Mouse (Mus musculus): Measurements from ENCODE around the gene Anapc4.

The Anapc4 gene

GRCm38 (mm10) chr5:52868918-52869703 lies 35.3 kb downstream of the Anapc4 start:
- DNase-seq (ENCODE audit: low read depth, low spot score), result no peak

- no peak for DNase-seq (ENCODE audit: low read depth, low spot score)
These were observed 37.6 kb downstream of the Anapc4 start for GRCm38 (mm10) chr5:52871461-52871860.

- no peak for DNase-seq (ENCODE audit: low read depth, low spot score)
These were observed 38.2 kb downstream of the Anapc4 start for GRCm38 (mm10) chr5:52871986-52872385.

- peak; percentile 88 for DNase-seq (ENCODE audit: low read depth, low spot score)
These were observed 45.0 kb downstream of the Anapc4 start for GRCm38 (mm10) chr5:52878847-52879246.

- DNase-seq (ENCODE audit: low read depth, low spot score), result no peak
These were observed 46.1 kb downstream of the Anapc4 start for GRCm38 (mm10) chr5:52879926-52880325.

GRCm38 (mm10) chr5:52882446-52882845 lies 48.6 kb downstream of the Anapc4 start:
- no peak for DNase-seq (ENCODE audit: low read depth, low spot score)

- peak; percentile 71 for DNase-seq (ENCODE audit: low read depth, low spot score)
These were observed 53.3 kb downstream of the Anapc4 start for GRCm38 (mm10) chr5:52887085-52887484.

GRCm38 (mm10) chr5:52889919-52890318 lies 56.1 kb downstream of the Anapc4 start:
- no peak for DNase-seq (ENCODE audit: low read depth, low spot score)

GRCm38 (mm10) chr5:52891949-52892835 lies 58.4 kb downstream of the Anapc4 start:
- peak; percentile 49 for DNase-seq (ENCODE audit: low read depth, low spot score)

- DNase-seq (ENCODE audit: low read depth, low spot score), result no peak
These were observed 60.1 kb downstream of the Anapc4 start for GRCm38 (mm10) chr5:52893938-52894337.

- no peak for DNase-seq (ENCODE audit: low read depth, low spot score)
These were observed 70.4 kb downstream of the Anapc4 start for GRCm38 (mm10) chr5:52904246-52904645.

GRCm38 (mm10) chr5:52904671-52905070 lies 70.9 kb downstream of the Anapc4 start:
- DNase-seq (ENCODE audit: low read depth, low spot score), result peak; percentile 37

- peak; percentile 94 for DNase-seq (ENCODE audit: low read depth, low spot score)
These were observed 74.4 kb downstream of the Anapc4 start for GRCm38 (mm10) chr5:52908246-52908645.

- DNase-seq (ENCODE audit: low read depth, low spot score), result peak; percentile 87
These were observed 76.4 kb downstream of the Anapc4 start for GRCm38 (mm10) chr5:52910159-52910591.

GRCm38 (mm10) chr5:52911286-52911870 lies 77.6 kb downstream of the Anapc4 start:
- no peak for DNase-seq (ENCODE audit: low read depth, low spot score)

GRCm38 (mm10) chr5:52913711-52914110 lies 79.9 kb downstream of the Anapc4 start:
- DNase-seq (ENCODE audit: low read depth, low spot score), result peak; percentile 48

GRCm38 (mm10) chr5:52916186-52916585 lies 82.4 kb downstream of the Anapc4 start:
- DNase-seq (ENCODE audit: low read depth, low spot score), result peak; percentile 34

Data from 3T3-L1 (cell line).